Mouse (Mus musculus) gastrocnemius, adult 18-20 months (tissue): ENCODE measurements around the gene Gnl3. TPM values are rescaled to one million over a fixed set of nuclear protein-coding genes. Genes with fewer than 3 reads are reported as not detected.

Experiments used
- total RNA-seq, 2 experiments: library from RNA; stranded (reverse); gene quantifications; 2 replicates each; pipeline ENCODE4 v1.2.3; 2021

The Gnl3 gene
- total RNA-seq, 2 experiments from 2014 or later = 31.8 to 31.9 TPM

Other genes with a start within 250 kb of the Gnl3 start
- 10 to 100 TPM in 1 of 2 experiments, 1 to 10 TPM in 1; 5.9 to 10.2 TPM for gene Tmem110, start 193.6 kb downstream of the Gnl3 start, total RNA-seq
- 100 to 1,000 TPM in 1 of 2 experiments, 10 to 100 TPM in 1; 81.2 to 174 TPM for gene Mustn1, start 140.0 kb downstream of the Gnl3 start, total RNA-seq
- under 1 TPM; 0.09 to 1.00 TPM for gene Itih4, start 132.7 kb downstream of the Gnl3 start, total RNA-seq
- gene Itih3, start 95.4 kb downstream of the Gnl3 start, total RNA-seq = under 1 TPM; 0.37 to 0.40 TPM
- gene Itih1, start 75.9 kb downstream of the Gnl3 start, total RNA-seq = under 1 TPM in 1 of 2 experiments, not detected in 1; 0.28 TPM
- 1 to 10 TPM; 3.9 to 4.3 TPM for gene Nek4, start 67.8 kb downstream of the Gnl3 start, total RNA-seq
- gene Glt8d1, start 17.8 kb downstream of the Gnl3 start, total RNA-seq = 10 to 100 TPM in 1 of 2 experiments, 1 to 10 TPM in 1; 9.7 to 12.0 TPM
- 100 to 1,000 TPM; 129 to 132 TPM for gene Spcs1, start 17.5 kb downstream of the Gnl3 start, total RNA-seq
- 10 to 100 TPM; 40.1 to 41.1 TPM for gene Pbrm1, start within 50 bp of the Gnl3 start, total RNA-seq
- 10 to 100 TPM; 24.6 to 33.8 TPM for gene Smim4, start 109.8 kb upstream of the Gnl3 start, total RNA-seq
- 1 to 10 TPM in 1 of 2 experiments, under 1 TPM in 1; 0.57 to 1.3 TPM for gene Nt5dc2, start 111.9 kb upstream of the Gnl3 start, total RNA-seq
- 10 to 100 TPM in 1 of 2 experiments, 1 to 10 TPM in 1; 9.7 to 16.7 TPM for gene Stab1, start 149.5 kb upstream of the Gnl3 start, total RNA-seq
- gene Tnnc1, start 189.2 kb upstream of the Gnl3 start, total RNA-seq = 100 to 1,000 TPM; 566 to 705 TPM
- 10 to 100 TPM; 52.3 to 59.6 TPM for gene Nisch, start 197.8 kb upstream of the Gnl3 start, total RNA-seq
- gene Sema3g, start 198.7 kb upstream of the Gnl3 start, total RNA-seq = 1 to 10 TPM; 5.8 to 7.0 TPM
- gene Phf7, start 232.2 kb upstream of the Gnl3 start, total RNA-seq = 10 to 100 TPM in 1 of 2 experiments, 1 to 10 TPM in 1; 9.2 to 10.8 TPM
- gene Bap1, start 232.3 kb upstream of the Gnl3 start, total RNA-seq = 10 to 100 TPM; 40.7 to 46.8 TPM